Comparison of ENCODE assay signal across 26 mouse cellular contexts in the genomic region with DNA sequence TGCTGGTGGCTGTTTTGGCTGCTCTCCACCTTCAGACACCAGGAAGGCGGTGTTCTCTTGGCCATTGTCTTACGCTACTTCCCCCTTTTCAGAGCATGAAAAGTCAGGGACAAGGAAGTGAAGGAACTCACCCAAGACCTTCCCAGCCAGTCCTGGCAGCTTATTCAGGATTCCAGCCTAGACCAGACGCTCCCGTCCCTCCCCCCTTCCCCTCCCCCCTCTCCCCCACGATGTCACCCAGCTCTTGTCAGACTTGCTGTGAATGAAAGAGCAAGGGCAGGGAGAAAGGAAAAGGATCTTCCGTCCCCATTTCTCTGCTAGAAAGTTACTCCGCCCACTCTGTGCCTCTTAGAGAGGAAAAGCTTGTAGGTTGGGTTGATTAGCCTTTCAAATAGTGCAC. TPM values are rescaled to one million over a fixed set of nuclear protein-coding genes. Genes with fewer than 3 reads are reported as not detected.
DNase-seq lines count a peak whose midpoint lies in the region; ATAC-seq and TF ChIP-seq lines count a peak whose summit lies in the region.
"Had no signal": no experiment of that assay in that cellular context is flagged by ENCODE, and none has a peak within 500 bp of the region (broad histone marks: within the 10 kb centered on the region; RNA-seq: fewer than 3 reads in every experiment).

No protein-coding gene starts in this region.

- no peaks in the 10 kb centered on the region for H3K27me3 ChIP-seq in ES-Bruce4 (ENCODE audit: control insufficient read depth, insufficient read depth, low read length, poor library complexity, severe bottlenecking)
- H3K27me3 ChIP-seq: forebrain, embryonic 13.5 days; heart, embryonic 13.5 days had no signal

- no peaks in the 10 kb centered on the region for H3K9me3 ChIP-seq in ES-Bruce4 (replicated peaks; ENCODE audit: control insufficient read depth, insufficient read depth, low read length, poor library complexity, severe bottlenecking)
- no peaks in the 10 kb centered on the region for H3K9me3 ChIP-seq in ES-E14 (ENCODE audit: control insufficient read depth, insufficient read depth, low read depth, low read length)
- H3K9me3 ChIP-seq: forebrain, embryonic 10.5 days; forebrain, embryonic 13.5 days; heart, embryonic 10.5 days; heart, embryonic 13.5 days had no signal

- H3K4me3 ChIP-seq in ES-Bruce4 (ENCODE audit: low read depth, low read length) (no peak overlapping the region), ES-E14 (ENCODE audit: insufficient read depth in 1 of 2, low read depth in 1 of 2, low read length in 2 of 2, poor library complexity in 1 of 2, severe bottlenecking in 1 of 2) (no peak overlapping the region; a peak in 1 of 4 replicates)
- H3K4me3 ChIP-seq: forebrain, embryonic 10.5 days; forebrain, embryonic 13.5 days; gastrocnemius, adult 2 months; heart, embryonic 10.5 days; heart, embryonic 13.5 days had no signal

- intact Hi-C loops in gastrocnemius, postnatal 14 days (cut with DNase I; ENCODE audit: low total_unique reads), result no loop called here

- no peak for TF ChIP-seq POLR2A in ES-Bruce4 (IDR thresholded peaks at IDR 0.05; ENCODE audit: insufficient read depth, low read length)

- 0 out of 2 replicates have a peak, but pooled peaks have one; percentile 12 for ATAC-seq in megakaryocyte, adult 5-6 weeks (ENCODE audit: poor library complexity, severe bottlenecking)
- ATAC-seq: CD4-positive, CD25-positive, alpha-beta regulatory T cell, adult 4 months; forebrain, embryonic 13.5 days; forebrain, embryonic 16.5 days; hindbrain, postnatal 0 days; inflammation-experienced regulatory T-cells, adult 6 months; intestine, embryonic 16.5 days had no signal

- H3K27ac ChIP-seq in ES-Bruce4 (ENCODE audit: insufficient read depth, low read length) (peak overlapping the region; percentile 65; the same call in 1 of the 2 replicates), ES-E14 (ENCODE audit: insufficient read depth, low read depth, low read length, poor library complexity, severe bottlenecking) (peak overlapping the region; percentile 59; the same call in 1 of the 2 replicates)
- H3K27ac ChIP-seq: forebrain, embryonic 10.5 days; forebrain, embryonic 13.5 days; gastrocnemius, adult 2 months; heart, embryonic 10.5 days; heart, embryonic 13.5 days; hindbrain, embryonic 14.5 days; hindbrain, postnatal 0 days had no signal

- in situ Hi-C loops in ES-E14 (cut with MboI; ENCODE audit: low sequenced_read_pairs in 2 of 2, unreplicated experiment in 2 of 2), result no loop called here

- no peaks in the 10 kb centered on the region for H3K36me3 ChIP-seq in ES-Bruce4 (ENCODE audit: control insufficient read depth, insufficient read depth, low read length, poor library complexity, severe bottlenecking)
- H3K36me3 ChIP-seq in ES-E14 (ENCODE audit: control insufficient read depth, insufficient read depth, low read length, poor library complexity, severe bottlenecking), result no peaks in the 10 kb centered on the region
- H3K36me3 ChIP-seq: forebrain, embryonic 10.5 days; heart, embryonic 10.5 days; heart, embryonic 13.5 days had no signal

- peaks cover 4% of the 10 kb centered on the region for H3K4me1 ChIP-seq in ES-Bruce4 (ENCODE audit: control insufficient read depth, insufficient read depth, low read length)
- H3K4me1 ChIP-seq in ES-E14 (ENCODE audit: control insufficient read depth in 2 of 2, insufficient read depth in 2 of 2, low read length in 2 of 2, poor library complexity in 1 of 2), result peaks cover 7 to 10% of the 10 kb centered on the region in 2 experiments; a peak in 2 of 4 replicates
- H3K4me1 ChIP-seq: forebrain, embryonic 10.5 days; heart, embryonic 10.5 days had no signal

- no peak for TF ChIP-seq EP300 in ES-Bruce4 (IDR thresholded peaks at IDR 0.05; ENCODE audit: insufficient read depth, low read depth, low read length)

- DNase-seq in ES-E14 (ENCODE audit: low read depth, low spot score), result peak; percentile 65
- no peak for DNase-seq in layer of hippocampus, postnatal 14 days (ENCODE audit: low spot score in 2 of 2)
- no peak for DNase-seq in gastrocnemius, postnatal 14 days
- no peak for DNase-seq in B cell, adult 2 months
- DNase-seq: adrenal gland, postnatal 10 days; adrenal gland, postnatal 36 days; cerebellum, adult 18-20 months; cerebellum, adult 9-10 months; cerebellum, postnatal 14 days; gastrocnemius, adult 2 months; gastrocnemius, postnatal 25 days; heart, adult 18-20 months; heart, postnatal 14 days; heart, postnatal 4 days had no signal

- TF ChIP-seq CTCF in ES-Bruce4 (IDR thresholded peaks at IDR 0.05; ENCODE audit: low read depth, low read length), result no peak

- no peak overlapping the region for H3K9ac ChIP-seq in ES-Bruce4 (ENCODE audit: low read depth, poor library complexity, severe bottlenecking)
- no peak overlapping the region for H3K9ac ChIP-seq in ES-E14 (ENCODE audit: insufficient read depth, low read depth, low read length, poor library complexity, severe bottlenecking)
- H3K9ac ChIP-seq: forebrain, embryonic 13.5 days; heart, embryonic 13.5 days; hindbrain, embryonic 14.5 days had no signal

TF ChIP-seq in ES-E14, 5 proteins besides CTCF, POLR2A, EP300 and RAD21:
- no peak for TF ChIP-seq CHD2 (IDR thresholded peaks at IDR 0.05; ENCODE audit: low read depth, low read length)

RNA-seq across cellular contexts. Expression of gene Pomp, which starts 16.9 kb away (rescaled TPM):
- 249 and 270 TPM in 2 replicates for polyA plus RNA-seq in ES-Bruce4 (2011; ENCODE audit: insufficient read depth, insufficient read length, low read depth, missing spikeins)
- total RNA-seq in ES-E14 (2012; rRNA removed), result 97.3 and 165 TPM in 2 replicates
- 253 and 319 TPM in 2 replicates for total RNA-seq in megakaryocyte, adult 5-6 weeks (2015)
- total RNA-seq in megakaryocyte, adult 5-6 weeks (2017), result 198 and 242 TPM in 2 replicates
- 100 to 1,000 TPM; 139 to 153 TPM for total RNA-seq in layer of hippocampus, postnatal 14 days (2021)
- 100 to 1,000 TPM; 140 to 145 TPM for total RNA-seq in gastrocnemius, postnatal 14 days (2021)

RNA-seq across cellular contexts. Expression of gene Slc46a3, which starts 51.3 kb away (rescaled TPM):
- 2.5 and 3.9 TPM in 2 replicates for polyA plus RNA-seq in ES-Bruce4 (2011; ENCODE audit: insufficient read depth, insufficient read length, low read depth, missing spikeins)
- total RNA-seq in ES-E14 (2012; rRNA removed), result 4.1 and 7.0 TPM in 2 replicates
- 33.8 and 37.5 TPM in 2 replicates for total RNA-seq in megakaryocyte, adult 5-6 weeks (2015)
- total RNA-seq in megakaryocyte, adult 5-6 weeks (2017), result 21.2 and 23.3 TPM in 2 replicates
- 1 to 10 TPM; 6.3 to 7.1 TPM for total RNA-seq in layer of hippocampus, postnatal 14 days (2021)
- 1 to 10 TPM; 5.5 to 7.9 TPM for total RNA-seq in gastrocnemius, postnatal 14 days (2021)
